Mouse (Mus musculus) erythroblast, adult 5-6 weeks (primary cell): Measurements from ENCODE around the gene Brms1l. TPM values are rescaled to one million over a fixed set of nuclear protein-coding genes. Genes with fewer than 3 reads are reported as not detected.

Source experiments
- ATAC-seq: replicated peaks from 2 replicates; pipeline ENCODE4 v1.8.0; 2016; ENCODE audit warnings: moderate number of reproducible peaks, mild to moderate bottlenecking, moderate TSS enrichment, inconsistent platforms; ENCODE audit not compliant: poor library complexity, low FRiP score, severe bottlenecking
- total RNA-seq, 2 experiments: library from RNA; stranded (forward) in 1 of 2; stranded (reverse) in 1 of 2; fragments of 150-400 nt in 1 of 2; fragments of 200-764, 138-1000 nt in 1 of 2; gene quantifications; 2 replicates each; pipeline versions ENCODE4 v1.2.3 to v1.2.4; 2015 to 2017; ENCODE audit warnings: low replicate concordance in 2 of 2

Gene Brms1l
- total RNA-seq, 2 experiments from 2014 or later, result 4.3 to 11.0 TPM

DNA sequence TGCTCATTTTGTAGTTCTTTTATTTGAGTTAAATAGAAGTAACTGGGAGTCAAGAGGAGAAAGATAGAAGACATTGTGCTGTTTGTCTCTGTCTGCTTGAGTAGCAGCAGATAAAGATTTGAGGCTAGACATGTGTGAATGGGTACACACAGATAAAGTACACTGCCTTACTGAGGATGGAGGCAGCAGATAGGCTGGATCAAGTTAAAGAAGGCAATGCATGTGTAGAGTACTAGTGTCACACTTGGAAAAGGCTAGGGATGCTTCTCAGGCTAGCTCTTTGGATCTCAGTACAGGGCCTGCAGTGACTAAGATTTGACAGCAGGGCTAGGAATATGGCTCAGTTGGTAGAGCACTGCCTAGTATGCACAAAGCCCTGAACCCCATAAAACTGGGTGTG lies 14.5 kb downstream of the Brms1l start:
- ATAC-seq, result no peak; the same call in 1 of the 2 replicates

GRCm38 (mm10) chr12:55859409-55860349 lies 23.6 kb downstream of the Brms1l start:
- ATAC-seq, result no peak

- no peak for ATAC-seq
Observed at GRCm38 (mm10) chr12:55860631-55861030, 24.5 kb downstream of the Brms1l start.

DNA sequence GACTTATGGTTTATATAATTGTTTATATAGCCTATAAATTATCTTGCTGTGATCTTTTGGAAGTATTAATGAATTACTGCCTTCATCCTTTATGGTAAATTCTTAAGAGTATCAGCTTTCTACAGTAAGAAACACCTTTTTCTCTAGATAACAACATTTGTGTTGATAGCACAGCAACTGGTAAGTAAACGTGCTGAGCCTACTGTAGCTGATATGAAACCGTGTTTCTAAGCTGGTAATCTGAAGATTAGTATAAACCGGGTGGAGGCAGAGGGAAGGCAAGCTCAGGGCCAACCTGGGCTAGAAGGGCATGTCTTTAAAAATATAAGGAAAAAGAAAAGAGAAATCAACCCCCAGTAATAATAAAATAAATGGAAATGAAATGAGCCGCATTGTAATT lies 31.6 kb downstream of the Brms1l start:
- ATAC-seq, result no peak

DNA sequence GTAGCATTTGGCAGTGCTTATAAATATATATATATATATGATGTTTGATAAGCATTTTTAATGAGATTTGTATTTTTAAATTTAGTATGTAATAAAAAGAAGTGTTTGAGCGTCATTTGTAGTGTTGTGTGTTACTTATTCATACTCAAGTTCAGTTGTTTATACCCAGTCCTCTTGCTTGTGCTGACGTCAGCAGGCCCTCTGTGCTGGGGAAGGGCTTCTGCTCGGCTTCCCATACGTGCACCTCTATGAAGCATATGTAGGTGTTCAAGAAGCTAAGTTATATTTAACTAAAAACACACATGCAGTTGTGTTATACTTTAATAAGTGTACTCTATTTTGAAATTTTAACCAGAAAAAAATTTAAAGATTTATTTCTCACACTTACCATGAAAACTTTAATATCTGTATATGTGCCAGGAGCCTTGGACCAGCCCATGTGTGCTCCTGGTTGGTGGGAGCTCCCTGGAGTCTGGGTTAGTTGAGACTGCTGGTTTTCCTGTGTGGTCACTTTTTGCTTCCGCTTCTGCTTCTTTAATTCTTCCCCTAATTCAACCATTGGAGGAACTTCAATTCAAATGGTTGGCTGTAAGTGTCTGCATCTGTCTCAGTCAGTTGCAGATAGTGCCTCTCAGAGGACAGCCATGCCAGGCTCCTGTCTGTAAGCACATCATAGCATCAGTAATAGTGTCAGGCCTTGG lies 33.6 kb downstream of the Brms1l start:
- no peak for ATAC-seq

DNA sequence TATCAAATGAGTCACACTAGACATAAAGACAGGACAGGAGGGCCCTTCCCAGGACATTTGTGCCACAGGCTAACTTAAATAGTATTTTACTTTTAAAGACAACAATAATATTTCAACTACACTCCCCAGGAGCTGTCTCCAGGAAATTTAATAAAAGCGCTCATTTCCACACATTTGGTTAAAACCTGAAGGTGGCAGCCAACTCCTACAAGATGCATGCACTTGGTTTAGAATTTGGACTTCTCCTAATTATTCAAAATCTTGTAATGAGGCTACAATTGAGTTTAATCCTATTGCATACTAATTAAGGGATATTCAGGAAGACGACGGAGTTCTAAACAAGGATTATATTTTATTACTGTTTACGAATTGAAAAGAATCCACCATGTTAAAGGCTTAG lies 49.3 kb downstream of the Brms1l start:
- no peak for ATAC-seq

GRCm38 (mm10) chr12:55888570-55888969 lies 52.4 kb downstream of the Brms1l start:
- no peak for ATAC-seq

DNA sequence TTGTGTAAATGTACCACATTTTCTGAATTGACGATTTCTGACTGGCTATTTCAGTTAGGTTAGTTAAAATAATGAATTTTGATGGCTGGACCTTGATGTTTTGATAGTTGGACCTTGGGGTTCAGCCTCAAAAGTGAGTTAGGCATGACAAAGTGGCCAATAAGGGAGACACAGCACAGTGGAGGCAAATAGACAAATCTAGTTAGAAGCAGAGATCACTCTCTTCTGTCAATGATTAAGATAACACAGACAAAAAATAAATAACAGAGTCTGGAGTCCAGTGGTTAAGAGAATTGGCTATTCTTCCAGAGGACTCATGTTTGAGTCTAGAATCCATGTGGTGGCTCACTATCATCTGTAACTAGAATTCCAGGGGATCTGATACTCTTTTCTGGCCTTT lies 68.7 kb downstream of the Brms1l start:
- no peak for ATAC-seq

DNA sequence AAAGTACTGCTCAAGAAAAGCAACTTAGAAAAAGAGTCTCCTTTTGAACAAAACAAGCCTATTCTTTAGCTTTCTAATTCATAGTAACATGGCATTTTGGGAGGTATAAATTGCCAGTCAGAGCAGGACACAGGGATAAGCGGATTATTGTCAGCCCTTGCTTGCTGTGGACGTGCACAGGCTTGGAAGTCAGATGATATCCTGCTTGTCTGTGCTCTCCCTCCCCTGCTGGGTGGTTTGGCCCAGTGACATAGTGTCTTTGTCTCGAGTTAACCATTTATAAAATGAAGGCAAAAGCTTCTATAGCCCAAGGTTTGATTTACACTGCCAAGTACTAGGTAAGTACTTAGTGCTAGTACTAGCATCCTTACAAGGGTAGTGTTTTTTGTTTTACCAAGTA lies 76.0 kb downstream of the Brms1l start:
- ATAC-seq, result no peak

DNA sequence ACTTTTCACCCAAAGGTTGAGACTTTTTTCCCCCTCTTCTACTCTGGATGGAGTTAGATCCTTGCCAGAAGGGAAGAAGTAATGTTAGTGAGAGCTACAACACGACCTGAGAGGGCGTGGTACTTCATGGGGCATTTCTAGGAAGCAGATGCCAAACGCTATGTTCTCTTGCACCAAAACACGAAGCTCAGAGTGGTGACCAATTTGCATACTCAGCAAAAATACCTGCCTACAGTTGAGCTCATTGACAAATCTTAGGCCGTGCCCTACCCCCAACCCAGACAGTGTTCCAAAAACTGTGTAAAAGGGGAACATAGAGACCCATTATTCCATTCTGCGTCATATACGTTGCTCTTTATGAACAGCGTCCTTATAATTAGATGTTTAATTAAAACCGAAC lies 77.1 kb downstream of the Brms1l start:
- no peak for ATAC-seq

GRCm38 (mm10) chr12:55916250-55916649 lies 80.1 kb downstream of the Brms1l start:
- no peak for ATAC-seq

DNA sequence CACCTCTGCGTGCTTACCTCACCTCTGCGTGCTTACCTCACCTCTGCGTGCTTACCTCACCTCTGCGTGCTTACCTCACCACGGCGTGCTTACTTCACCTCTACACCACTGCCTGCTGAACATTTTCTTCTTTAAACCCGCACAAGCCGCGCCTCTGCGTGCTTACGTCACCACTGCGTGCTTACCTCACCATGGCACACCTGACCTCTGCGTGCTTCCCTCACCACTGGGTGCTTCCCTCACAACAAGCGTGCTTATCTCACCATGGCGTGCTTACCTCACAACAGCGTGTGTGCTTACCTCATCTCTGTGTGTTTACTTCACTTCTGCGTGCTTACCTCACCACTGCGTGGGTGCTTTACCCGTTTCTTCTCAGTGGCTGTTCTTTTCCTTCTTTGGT lies 80.9 kb downstream of the Brms1l start:
- no peak for ATAC-seq

Other genes starting within 250 kb of the Brms1l start
- gene Insm2, start 236.9 kb upstream of the Brms1l start, total RNA-seq (2015; ENCODE audit: low replicate concordance), result not detected in 2 replicates
- not detected in 2 replicates for gene Insm2, start 236.9 kb upstream of the Brms1l start, total RNA-seq (2017; ENCODE audit: low replicate concordance)
- 25.2 and 30.5 TPM in 2 replicates for gene Ralgapa1, start 15.2 kb upstream of the Brms1l start, total RNA-seq (2015; ENCODE audit: low replicate concordance)
- 9.6 and 12.5 TPM in 2 replicates for gene Ralgapa1, start 15.2 kb upstream of the Brms1l start, total RNA-seq (2017; ENCODE audit: low replicate concordance)